Mouse (Mus musculus): ENCODE results near the gene Ccdc89.

Ccdc89 gene

DNA sequence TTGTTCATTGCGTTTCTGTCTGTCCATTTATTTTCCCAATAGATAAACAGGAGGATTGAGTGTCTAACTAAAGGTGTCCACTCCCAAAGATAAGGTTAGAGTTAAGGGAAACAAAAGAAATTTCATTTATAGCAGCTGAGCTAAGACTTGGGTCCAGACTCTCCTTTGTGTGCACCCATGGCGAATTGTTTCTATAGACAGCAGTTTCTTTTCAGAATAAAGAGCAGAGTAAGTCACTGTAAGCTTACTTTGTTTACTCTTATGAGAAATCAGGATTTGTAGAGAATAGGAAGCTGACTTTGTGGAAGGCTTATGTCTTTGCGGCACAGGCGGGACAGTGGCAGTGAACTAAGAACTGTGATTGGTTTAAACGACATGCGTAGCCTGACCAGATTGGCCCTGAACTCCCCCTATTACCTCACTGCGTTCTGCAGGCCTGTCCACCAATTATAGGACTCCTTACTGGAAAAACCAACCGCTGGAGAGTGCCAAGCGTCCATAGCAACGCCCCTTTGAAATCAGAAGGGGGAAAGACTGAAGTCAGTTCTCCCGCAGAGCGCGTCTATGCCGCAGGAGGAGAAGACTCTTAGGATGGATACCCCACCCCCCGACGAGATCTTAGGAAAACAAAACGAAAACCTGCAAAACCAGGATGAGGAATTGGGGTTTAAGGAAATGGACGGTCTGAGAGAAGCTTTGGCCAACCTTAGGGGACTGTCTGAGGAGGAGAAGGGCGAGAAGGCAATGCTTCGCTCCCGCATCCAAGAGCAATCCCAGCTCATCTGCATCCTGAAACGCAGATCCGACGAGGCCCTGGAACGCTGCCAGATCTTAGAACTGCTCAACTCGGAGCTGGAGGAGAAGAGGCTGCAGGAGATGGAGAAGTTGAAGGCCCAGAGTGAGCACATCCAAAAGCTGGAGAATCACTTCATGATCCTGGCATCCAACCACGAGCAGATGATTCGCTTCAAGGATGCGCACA, at the start of gene Ccdc89:
Gene Ccdc89, plus strand, starts transcription at position 558 of the 982 bp plus-strand sequence.
- peak; percentile 79 for DNase-seq (ENCODE audit: low spot score)

DNA sequence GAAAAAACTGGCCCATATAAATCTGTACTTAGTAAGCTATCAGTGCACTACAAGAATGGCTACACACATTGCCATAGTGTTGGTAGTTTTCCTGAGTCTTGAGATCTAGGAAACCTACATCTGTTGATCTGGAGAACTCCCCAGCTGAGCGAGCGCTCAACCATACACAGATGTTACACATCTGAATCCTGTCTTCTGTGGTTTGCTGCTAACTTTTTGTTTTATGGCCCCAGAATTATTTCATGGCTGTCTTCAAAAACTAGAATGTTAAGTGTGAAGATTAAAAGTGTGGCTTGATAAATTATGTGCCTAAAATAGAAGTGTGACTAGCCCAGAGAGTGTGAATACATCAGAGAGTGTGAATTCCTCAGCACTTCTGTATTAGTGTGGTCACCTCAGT, 42.0 kb upstream of the Ccdc89 start:
- no peak for DNase-seq (ENCODE audit: low spot score)

DNA sequence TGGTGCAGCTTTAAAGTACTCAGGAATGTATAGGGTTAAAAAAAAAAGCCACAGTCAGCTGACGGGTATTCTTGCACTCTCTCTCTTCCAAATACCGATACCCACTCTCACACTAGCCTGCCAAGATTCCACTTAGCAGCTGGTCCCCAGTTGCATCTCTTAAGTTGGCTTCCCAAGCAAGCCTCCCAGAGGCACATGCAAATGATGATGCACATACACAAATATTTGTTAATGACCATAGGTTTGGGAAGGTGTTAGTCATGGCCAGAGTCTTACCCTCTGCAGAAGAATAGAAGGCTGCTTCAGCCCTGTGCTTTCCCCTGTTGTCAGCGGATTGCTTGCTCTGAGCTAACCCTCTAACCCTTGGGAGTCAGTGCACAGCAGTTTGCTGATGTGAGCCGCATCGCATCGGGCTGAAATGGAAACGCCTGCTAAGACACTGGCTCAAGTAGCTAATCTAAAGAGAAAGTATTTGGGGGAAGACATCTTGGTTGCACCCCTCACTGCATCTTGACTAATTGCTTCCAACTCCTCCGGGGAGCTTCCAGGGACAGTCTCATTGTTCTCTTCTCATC, 39.4 kb upstream of the Ccdc89 start:
- peak; percentile 33 for DNase-seq (ENCODE audit: low spot score)

DNA sequence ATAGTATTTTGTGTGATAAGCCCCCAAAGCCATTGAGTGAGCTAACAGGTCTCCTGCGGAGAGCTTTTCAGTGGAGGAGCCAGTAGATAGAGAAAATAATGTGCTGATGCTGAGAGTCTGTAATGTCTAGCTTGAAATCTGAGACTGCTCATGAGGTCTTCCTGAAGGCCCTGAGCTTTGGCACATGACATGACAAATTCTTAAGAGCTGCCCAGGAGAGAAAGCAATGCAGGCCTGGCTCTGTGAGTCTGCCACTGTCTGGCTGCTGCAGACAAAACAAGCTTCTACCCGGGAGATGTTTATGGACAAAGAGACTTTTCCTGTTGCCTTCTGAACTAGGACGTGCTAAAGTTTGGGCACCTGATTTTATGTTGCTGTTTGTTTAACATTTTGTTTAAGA, 36.6 kb upstream of the Ccdc89 start:
- no peak for DNase-seq (ENCODE audit: low spot score)

DNA sequence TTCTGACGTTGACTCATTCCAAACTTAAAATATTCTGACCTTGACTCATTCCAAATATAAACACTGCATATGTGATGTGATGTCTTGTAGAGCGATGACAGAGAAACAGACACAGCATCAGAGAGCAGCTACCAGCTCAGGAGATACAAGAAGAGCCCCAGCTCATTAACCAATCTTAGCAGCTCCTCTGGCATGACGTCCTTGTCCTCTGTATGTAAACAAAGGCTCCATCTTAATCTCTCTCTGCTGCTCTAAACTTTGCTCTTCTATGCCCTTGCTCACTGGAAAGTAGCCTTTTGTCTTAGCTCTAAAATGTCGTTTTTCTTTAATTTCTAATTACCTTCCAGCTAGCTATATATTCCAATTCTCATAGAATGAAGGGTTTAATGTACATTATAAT, 31.3 kb upstream of the Ccdc89 start:
- DNase-seq (ENCODE audit: low spot score), result no peak

DNA sequence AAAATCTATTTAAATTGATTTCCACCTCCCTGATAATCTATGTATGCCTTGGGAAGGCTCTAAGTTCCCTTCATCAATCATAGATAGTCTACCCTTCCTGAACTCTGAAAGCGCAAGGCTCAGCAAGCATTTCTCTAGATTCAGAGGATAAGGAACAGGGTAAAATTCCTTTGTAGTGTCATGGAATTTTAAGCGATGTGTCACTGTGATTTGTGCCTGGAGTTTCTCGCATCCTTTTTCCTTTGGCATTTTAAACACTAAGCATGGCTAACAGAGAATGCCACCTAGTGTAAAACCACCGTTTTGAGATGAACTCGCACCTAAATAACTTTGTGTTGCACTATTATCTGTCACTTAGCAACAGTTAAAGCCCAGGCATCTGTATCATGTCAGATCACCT, 30.4 kb upstream of the Ccdc89 start:
- DNase-seq (ENCODE audit: low spot score), result no peak

DNA sequence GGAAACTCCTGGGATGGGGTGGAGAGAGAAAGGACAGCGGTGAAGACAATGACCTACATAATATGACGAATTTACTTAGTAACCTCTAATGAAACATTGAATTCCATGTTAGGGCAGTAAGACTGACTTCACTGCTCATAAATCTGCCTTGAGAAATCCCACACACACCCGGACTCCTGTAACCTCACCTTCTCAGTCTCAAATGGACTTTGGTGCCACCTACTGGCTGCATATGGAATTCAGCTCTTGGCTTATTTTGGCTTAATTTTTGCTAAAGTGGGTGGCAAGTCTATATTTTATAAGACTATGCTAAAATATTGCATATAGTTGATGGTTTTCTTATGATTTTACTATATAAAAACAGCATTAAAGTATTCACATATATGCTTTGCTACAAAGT, 16.4 kb upstream of the Ccdc89 start:
- DNase-seq (ENCODE audit: low spot score), result no peak

DNA sequence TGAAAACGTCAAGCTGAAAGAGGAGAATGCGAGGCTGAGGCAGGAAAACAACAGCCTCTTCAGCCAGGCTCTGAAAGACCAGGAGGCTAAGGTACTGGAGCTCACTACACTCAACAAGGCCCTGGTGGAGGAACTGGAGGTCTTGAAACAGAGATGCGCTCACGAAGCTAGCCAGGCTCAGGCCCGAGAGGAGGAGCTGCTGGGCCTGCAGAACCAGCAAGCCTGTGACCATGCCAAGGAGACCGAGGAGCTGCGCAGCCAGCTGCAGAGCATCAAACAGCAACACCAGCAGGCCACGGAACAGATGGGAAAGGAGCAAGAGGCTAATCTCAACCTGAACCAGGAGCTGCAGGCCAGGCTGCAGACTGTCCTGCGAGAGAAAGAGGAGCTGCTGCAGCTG, 629 bp downstream of the Ccdc89 start:
- no peak for DNase-seq (ENCODE audit: low spot score)

DNA sequence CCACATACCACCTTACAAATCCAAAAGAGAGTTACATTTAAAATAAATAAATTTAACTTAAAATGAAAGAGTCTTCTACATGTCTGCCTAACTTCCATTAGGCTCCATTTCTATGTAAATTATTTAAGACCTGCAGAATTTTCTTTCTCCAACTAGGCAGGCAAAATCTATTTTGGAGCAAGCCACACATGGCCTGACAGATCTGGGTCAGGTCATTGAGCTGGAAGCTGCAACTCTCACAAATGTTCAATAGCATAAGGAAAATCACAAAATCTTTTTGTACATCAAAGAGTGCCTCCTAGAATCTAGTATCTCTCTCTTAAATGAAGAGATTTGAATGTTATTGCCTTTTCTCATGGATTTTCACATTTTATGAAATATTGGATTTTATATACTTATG, 5.8 kb downstream of the Ccdc89 start:
- DNase-seq (ENCODE audit: low spot score), result no peak

DNA sequence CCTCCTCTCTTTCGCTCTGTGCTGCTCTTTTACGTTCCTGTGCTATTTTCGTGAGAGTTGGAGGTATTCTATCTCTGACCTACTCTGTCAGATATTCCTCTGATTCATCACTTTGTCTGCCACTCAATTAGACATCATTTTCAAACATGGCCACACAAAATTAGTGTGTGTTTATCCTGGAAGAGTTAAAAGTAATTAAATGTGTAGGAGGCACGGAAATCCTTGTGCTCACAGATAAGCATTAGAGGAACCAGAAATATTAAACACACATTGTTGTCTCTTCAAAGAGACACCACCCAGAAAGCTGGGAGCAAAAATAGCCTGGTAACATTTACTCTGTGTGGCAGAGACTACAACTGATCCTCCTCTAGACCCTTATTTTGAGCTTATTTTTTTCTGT, 13.7 kb downstream of the Ccdc89 start:
- DNase-seq (ENCODE audit: low spot score), result no peak

DNA sequence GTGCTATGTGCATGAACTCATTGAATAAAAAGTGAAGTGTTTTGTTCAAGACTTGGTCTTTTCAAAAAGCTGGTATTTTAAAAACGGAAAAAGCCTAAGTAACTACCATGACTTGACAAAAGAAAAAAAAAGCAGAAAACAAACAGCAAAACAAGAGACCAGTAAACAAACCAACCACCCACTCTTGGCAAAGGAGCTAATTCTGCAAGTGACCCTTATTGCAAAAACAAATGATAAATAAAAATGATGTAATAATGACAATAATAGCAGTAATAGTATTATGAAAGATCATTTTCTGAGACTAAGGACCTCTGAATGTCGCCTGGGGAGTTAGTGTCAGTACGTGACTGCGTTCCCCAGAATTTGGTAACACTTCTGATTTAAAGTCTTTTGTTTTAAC, 15.7 kb downstream of the Ccdc89 start:
- DNase-seq (ENCODE audit: low spot score), result no peak

DNA sequence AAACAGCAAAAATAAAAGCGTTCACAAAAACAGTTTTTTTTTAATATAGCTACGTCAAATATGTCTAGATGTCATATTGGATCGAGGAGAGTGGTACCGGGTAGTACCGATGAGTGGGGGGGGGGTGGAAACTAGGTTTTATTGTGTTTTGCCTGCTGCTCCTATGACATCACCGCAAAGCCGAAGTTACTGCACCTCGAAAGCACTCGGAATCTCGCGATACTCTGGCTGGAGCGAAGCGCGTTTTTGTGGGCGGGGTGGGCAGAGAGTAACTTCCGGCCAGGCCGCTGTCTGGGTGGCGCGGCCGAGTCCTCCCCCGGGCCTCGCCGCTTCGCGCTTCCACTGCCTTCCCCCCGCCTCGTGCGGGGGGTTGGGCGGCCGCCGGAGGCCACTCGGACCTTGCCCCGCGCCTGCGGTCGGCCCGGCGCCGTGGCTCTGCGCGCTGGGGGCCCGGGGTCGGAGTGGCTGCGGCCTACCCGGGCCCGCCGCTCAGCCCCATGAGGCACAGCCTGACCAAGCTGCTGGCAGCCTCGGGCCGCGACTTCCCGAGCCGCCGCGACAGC, 16.2 kb downstream of the Ccdc89 start, which contains the start of gene Crebzf:
Gene Crebzf, plus strand, starts transcription at position 212 of the 563 bp plus-strand sequence.
- DNase-seq (ENCODE audit: low spot score), result peak; percentile 94

DNA sequence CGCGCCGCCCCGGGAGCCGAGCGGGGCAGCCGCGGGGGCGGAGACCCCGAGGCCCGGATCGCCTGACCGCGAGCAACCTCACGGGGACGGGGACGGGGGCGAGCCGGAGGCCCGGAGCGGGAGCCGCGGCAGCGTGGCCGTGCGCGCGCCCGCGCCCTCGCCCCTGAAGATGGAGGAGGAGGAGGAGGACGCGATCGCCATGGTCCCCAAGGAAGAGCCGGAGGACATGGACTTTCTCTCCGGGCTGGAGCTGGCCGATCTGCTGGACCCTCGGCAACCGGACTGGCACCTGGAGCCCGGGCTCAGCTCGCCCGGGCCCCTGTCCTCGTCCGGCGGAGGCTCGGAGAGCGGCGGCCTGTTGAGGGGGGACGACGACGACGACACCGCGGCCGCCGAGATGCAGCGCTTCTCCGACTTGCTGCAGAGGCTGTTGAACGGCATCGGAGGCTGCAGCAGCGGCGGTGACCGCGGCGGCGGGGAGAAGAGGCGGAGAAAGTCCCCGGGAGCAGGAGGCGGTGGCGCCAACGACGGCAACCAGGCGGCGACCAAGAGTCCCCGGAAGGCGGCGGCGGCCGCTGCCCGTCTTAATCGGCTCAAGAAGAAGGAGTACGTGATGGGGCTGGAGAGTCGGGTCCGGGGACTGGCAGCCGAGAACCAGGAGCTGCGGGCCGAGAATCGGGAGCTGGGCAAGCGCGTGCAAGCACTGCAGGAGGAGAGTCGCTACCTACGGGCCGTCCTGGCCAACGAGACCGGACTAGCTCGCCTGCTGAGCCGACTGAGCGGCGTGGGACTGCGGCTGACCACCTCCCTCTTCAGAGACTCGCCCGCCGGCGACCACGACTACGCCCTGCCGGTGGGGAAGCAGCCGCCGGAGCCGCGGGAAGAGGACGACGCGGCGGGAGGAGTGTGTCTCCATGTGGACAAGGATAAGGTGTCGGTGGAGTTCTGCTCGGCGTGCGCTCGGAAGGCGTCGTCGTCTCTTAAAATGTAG, 17.0 kb downstream of the Ccdc89 start:
- no peak for DNase-seq (ENCODE audit: low spot score)

DNA sequence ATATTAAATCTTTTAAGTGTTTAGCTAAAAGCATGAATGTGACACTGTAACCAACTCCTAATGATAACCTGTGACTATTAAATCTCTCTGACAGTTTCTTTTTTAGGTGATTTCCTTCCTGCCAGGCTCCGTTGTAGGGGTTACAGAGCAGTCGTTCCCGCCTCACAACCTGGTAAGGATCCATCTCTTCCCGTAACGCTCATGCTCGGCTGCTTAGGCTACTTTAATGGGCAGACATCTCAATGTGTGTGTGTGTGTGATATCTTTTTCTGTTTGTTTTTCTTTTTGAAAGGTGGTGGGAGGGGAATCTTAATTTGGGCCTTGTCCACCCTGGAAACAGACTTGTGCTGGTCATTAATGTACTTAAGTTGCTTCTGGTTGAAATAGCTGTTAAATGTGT, 17.8 kb downstream of the Ccdc89 start:
- no peak for DNase-seq (ENCODE audit: low spot score)

DNA sequence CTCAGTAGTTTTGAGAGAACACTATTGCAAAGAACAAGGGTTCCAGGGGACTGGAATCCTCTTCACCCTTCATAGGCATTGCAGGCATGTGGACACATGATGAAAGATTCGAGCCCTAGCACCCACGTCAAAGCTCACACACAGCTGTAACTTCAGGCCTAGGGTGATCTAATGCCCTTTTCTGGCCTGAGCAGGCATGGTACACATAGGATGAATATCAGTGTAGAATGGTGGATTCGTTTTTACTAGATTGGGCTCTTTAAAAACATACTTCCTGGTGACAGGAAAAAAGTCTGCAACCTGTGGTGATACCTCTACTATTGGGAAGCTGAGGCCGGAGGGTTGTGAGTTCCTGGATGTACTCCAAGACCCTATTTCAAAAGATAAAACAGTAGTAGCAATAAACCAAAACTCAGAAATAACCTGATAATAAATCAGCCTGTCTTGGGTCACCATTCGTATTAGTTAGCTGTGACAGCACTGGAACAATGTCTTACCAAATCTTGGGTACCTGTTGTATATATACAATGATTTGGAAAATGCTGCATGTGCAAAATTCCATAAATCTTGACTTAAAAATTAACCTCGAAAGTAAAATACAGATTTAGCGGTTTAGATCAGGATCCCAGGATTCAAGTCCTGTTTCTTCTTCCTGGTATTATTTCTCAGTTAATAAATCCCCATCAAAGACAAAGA, 29.9 kb downstream of the Ccdc89 start:
- no peak for DNase-seq (ENCODE audit: low spot score)

DNA sequence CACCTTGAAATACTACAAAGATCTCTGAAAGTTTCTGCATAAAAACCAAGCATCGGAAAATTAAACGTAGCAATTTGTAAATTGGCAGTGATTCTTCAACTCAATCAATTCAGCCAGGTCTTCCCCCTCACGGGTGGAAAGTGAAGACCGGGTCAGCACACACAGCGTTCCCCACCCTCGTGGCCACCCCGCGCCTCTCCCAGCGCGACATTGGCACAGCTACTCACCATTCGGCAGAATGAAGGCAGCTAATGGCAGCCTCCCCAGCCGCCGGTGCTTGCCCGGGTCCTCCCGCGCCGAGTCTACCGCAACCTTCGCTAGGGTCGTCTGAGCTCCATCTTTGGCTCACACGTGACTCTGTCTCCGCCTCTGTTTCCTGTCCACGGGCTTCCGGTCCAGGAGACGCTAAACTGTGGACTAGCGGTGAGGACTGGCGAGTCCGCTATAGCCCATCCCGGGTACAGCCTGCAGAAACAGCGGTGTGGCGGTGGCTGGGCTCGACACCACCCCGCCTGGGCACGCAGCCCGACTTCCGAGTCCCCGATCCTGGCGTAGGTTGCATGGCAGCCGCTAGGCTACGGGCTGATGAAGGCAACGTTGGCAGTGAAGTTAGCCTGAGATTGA, 30.6 kb downstream of the Ccdc89 start, which contains the start of gene Tmem126a:
Gene Tmem126a, minus strand, starts transcription at position 385 of the 624 bp plus-strand sequence.
- peak; percentile 71 for DNase-seq (ENCODE audit: low spot score)

DNA sequence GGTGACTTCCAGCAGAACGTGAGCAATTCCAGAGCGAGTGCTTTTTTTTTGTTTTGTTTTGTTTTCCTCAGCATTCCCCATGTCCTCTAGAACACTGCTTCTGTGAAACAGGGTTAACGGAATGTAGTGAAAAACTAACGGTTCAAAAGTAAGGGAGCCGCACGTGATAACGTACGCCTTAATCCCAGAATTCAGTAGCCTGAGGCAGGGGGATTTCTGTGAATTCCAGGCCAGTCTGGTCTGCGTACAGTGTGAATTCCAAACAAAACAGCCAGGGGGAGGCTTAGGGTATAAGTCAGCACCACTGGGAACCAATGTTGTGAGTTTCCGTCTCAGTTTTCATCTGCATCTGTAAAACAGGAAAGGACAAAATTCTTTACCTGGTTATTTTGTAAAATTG, 31.1 kb downstream of the Ccdc89 start:
- no peak for DNase-seq (ENCODE audit: low spot score)

DNA sequence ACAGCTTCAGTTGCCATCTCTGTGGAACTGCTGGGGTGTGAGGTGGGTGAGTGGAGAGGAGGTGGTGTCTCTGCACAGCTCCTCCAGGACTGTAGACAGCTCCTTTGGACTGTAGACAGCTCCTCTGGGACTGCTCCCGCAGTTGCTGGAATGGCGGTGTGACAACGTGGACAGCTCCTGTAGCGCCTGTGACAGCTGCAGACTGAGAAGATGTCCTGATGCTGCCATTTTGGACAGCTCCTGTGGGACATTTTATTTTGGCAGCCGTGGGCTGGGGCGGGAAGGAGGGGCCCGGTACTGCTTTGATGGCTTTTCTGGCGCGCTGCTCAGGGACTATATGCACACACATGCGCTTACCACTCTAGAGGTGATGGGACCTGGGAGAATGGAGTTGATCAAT, 34.0 kb downstream of the Ccdc89 start:
- DNase-seq (ENCODE audit: low spot score), result no peak

DNA sequence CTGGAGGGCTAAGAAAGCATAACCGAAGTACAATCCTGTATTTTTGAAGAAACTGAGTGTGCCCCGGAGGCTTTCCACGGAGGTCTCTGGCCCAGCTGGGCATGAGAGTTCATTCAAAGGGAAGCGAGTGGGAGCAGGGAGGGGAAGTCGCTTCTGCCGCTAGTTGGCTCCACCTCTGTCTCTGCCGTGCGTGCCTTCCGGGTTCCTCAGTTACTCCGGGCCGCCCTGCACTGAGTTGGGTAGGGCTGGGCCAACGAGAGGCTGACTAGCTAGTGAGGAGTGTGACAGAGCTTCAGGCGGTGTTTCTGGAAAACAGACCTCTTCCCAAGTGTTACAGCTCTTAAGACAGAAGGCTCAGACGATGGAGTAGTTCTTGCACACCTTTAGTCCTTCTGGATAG, 34.6 kb downstream of the Ccdc89 start:
- no peak for DNase-seq (ENCODE audit: low spot score)

DNA sequence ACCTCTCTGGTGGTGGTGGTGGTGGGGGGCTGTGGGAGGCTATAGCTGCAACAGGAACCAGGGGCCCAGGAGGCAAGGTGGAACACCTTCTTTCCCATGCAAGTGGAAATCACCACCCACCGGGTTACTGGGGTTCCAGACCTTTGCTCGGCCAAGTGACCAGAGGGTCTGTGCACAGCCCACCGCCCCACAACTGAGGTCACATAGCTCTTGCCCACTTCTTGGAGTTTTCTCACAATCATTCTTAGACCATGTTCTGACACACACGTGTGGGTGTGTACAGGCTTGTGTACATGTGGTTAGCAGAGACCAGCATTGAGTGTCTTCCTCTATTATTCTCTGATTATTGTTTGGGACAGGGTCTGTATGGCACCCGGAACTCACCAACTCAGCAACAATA, 35.1 kb downstream of the Ccdc89 start:
- no peak for DNase-seq (ENCODE audit: low spot score)

DNA sequence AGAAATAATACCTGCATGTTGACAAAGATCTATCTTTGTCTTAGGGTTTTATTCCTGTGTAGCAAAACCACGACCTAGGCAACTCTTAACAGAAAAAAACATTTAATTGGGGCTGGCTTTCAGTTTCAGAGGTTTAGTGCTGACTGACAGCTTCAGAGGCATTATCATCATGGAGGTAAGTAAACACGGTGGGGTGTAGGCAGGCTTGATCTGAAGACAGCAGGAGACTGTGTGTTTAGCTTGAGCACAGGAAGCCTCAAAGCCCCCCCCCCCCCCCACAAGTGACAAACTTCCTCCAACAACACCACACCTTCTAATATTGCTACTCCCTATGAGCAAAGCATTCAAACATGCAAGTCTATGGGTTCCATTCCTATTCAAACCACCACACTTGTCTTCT, 47.1 kb downstream of the Ccdc89 start:
- no peak for DNase-seq (ENCODE audit: low spot score)

Measured in left cerebral cortex, adult 11 months (tissue).